Mouse (Mus musculus) bone marrow, adult 2 months (tissue): ENCODE results near the gene Wbp2.

Experiments used
- CTCF ChIP-seq: fragments of 200-500 bp; IDR thresholded peaks from 2 replicates; pipeline ENCODE4 v1.5.1; 2011; ENCODE audit warnings: low read length, control low read depth; ENCODE audit not compliant: control insufficient read depth, insufficient read depth
- POLR2A ChIP-seq: fragments of 200-500 bp; IDR thresholded peaks from 2 replicates; pipeline ENCODE4 v1.6.1; 2011; ENCODE audit warnings: low read depth, mild to moderate bottlenecking, control low read depth, low read length, borderline replicate concordance; ENCODE audit not compliant: control insufficient read depth

DNA sequence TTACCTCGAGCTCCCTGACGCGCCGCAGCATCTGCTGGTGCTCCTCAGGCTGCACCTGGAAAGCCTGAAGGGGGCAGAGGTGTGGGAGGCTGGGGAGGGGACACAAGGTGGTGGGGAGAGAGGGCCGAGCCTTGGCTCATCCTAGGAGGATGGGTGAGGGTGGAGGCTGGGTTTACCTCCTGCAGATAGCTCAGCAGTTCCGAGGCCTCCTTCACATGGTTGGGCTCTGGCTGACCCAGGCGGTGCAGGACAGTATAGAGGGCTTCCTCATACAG is 10.6 kb downstream of the Wbp2 start:
- TF ChIP-seq POLR2A (no peak), CTCF (no peak)
